Mouse (Mus musculus): ENCODE measurements around the gene Mt3.

GRCm38 (mm10) chr8:94189275-94190031 is 37.0 kb downstream of the Mt3 start:
- no peak for TF ChIP-seq CTCF (IDR thresholded peaks at IDR 0.05; ENCODE audit: borderline replicate concordance, extremely low read depth, insufficient read depth, insufficient read length)
- no peak for TF ChIP-seq POLR2A (IDR thresholded peaks at IDR 0.05; ENCODE audit: borderline replicate concordance, extremely low read depth, insufficient read depth, insufficient read length, poor library complexity, severe bottlenecking)

Data from brain, embryonic 14.5 days (tissue).